Mouse (Mus musculus): ENCODE results near the gene Psmd3. TPM values are rescaled to one million over a fixed set of nuclear protein-coding genes. Genes with fewer than 3 reads are reported as not detected.

The Psmd3 gene
- total and polyA plus RNA-seq, 2 experiments: 54.6 to 158 TPM

GRCm38 (mm10) chr11:98699911-98700310 is 17.6 kb downstream of the Psmd3 start:
- no peaks in the 10 kb centered on the region for H3K79me2 ChIP-seq (ENCODE audit: control insufficient read depth, insufficient read depth, low read length)
- H3K36me3 ChIP-seq (ENCODE audit: control insufficient read depth, insufficient read depth, low read length): 0 out of 2 replicates have a peak, but pooled peaks cover 6% of the 10 kb centered on the region
- H3K9ac ChIP-seq (ENCODE audit: low read depth, low read length): no peak overlapping the region
- no peaks in the 10 kb centered on the region for H3K4me1 ChIP-seq (ENCODE audit: control insufficient read depth, insufficient read depth, low read length)
- 32% methylated on average over 4 of the region's 4 CpGs for WGBS
- no peak overlapping the region for H3K27ac ChIP-seq (replicated peaks; ENCODE audit: insufficient read depth, low read depth, low read length)
- TF ChIP-seq POLR2A (IDR thresholded peaks at IDR 0.05; ENCODE audit: extremely low read depth, insufficient read depth, low read length) (no peak), CTCF (IDR thresholded peaks at IDR 0.05; ENCODE audit: low read depth, low read length) (peak; percentile 91)
- no peak overlapping the region for H3K4me3 ChIP-seq (ENCODE audit: insufficient read depth, low read depth, low read length)
- peak; percentile 35 for DNase-seq (ENCODE audit: extremely low read depth, low read depth, low spot score)
- H3K27me3 ChIP-seq (ENCODE audit: control insufficient read depth, insufficient read depth, low read length): no peaks in the 10 kb centered on the region

- Histone ChIP-seq H3K79me2 (ENCODE audit: control insufficient read depth, insufficient read depth, low read length) (no peaks in the 10 kb centered on the region), H3K4me3 (ENCODE audit: insufficient read depth, low read depth, low read length) (no peak within 1 kb of the TSS), H3K4me1 (ENCODE audit: control insufficient read depth, insufficient read depth, low read length) (no peaks in the 10 kb centered on the region), H3K9ac (ENCODE audit: low read depth, low read length) (no peak within 1 kb of the TSS), H3K27me3 (ENCODE audit: control insufficient read depth, insufficient read depth, low read length) (no peaks in the 10 kb centered on the region), H3K27ac (replicated peaks; ENCODE audit: insufficient read depth, low read depth, low read length) (no peak within 1 kb of the TSS), H3K36me3 (ENCODE audit: control insufficient read depth, insufficient read depth, low read length) (no peaks in the 10 kb centered on the region)
- 44% methylated on average over 10 of the region's 10 CpGs for WGBS
- DNase-seq (ENCODE audit: extremely low read depth, low read depth, low spot score): no peak
- TF ChIP-seq POLR2A (IDR thresholded peaks at IDR 0.05; ENCODE audit: extremely low read depth, insufficient read depth, low read length) (no peak), CTCF (IDR thresholded peaks at IDR 0.05; ENCODE audit: low read depth, low read length) (no peak)
Observed at GRCm38 (mm10) chr11:98701213-98701670, 18.9 kb downstream of the Psmd3 start, which contains the start of gene Csf3. TSS of gene Csf3 (plus strand) at chr11:98701263.

GRCm38 (mm10) chr11:98702323-98702722 is 20.0 kb downstream of the Psmd3 start:
- Histone ChIP-seq H3K79me2 (ENCODE audit: control insufficient read depth, insufficient read depth, low read length) (no peaks in the 10 kb centered on the region), H3K27ac (replicated peaks; ENCODE audit: insufficient read depth, low read depth, low read length) (no peak overlapping the region), H3K4me1 (ENCODE audit: control insufficient read depth, insufficient read depth, low read length) (no peaks in the 10 kb centered on the region), H3K36me3 (ENCODE audit: control insufficient read depth, insufficient read depth, low read length) (no peaks in the 10 kb centered on the region), H3K27me3 (ENCODE audit: control insufficient read depth, insufficient read depth, low read length) (no peaks in the 10 kb centered on the region), H3K4me3 (ENCODE audit: insufficient read depth, low read depth, low read length) (no peak overlapping the region), H3K9ac (ENCODE audit: low read depth, low read length) (no peak overlapping the region)
- TF ChIP-seq POLR2A (IDR thresholded peaks at IDR 0.05; ENCODE audit: extremely low read depth, insufficient read depth, low read length) (no peak), CTCF (IDR thresholded peaks at IDR 0.05; ENCODE audit: low read depth, low read length) (no peak)
- no peak for DNase-seq (ENCODE audit: extremely low read depth, low read depth, low spot score)
- WGBS: 78% methylated on average over 5 of the region's 5 CpGs

- Histone ChIP-seq H3K27ac (replicated peaks; ENCODE audit: insufficient read depth, low read depth, low read length) (no peak overlapping the region), H3K4me3 (ENCODE audit: insufficient read depth, low read depth, low read length) (no peak overlapping the region), H3K9ac (ENCODE audit: low read depth, low read length) (no peak overlapping the region), H3K27me3 (ENCODE audit: control insufficient read depth, insufficient read depth, low read length) (no peaks in the 10 kb centered on the region), H3K36me3 (ENCODE audit: control insufficient read depth, insufficient read depth, low read length) (no peaks in the 10 kb centered on the region), H3K79me2 (ENCODE audit: control insufficient read depth, insufficient read depth, low read length) (no peaks in the 10 kb centered on the region), H3K4me1 (ENCODE audit: control insufficient read depth, insufficient read depth, low read length) (peaks cover 13% of the 10 kb centered on the region)
- WGBS: 96% methylated on average over 10 of the region's 10 CpGs
- TF ChIP-seq POLR2A (IDR thresholded peaks at IDR 0.05; ENCODE audit: extremely low read depth, insufficient read depth, low read length): no peak
- TF ChIP-seq CTCF (IDR thresholded peaks at IDR 0.05; ENCODE audit: low read depth, low read length): no peak
- DNase-seq (ENCODE audit: extremely low read depth, low read depth, low spot score): no peak
Observed at GRCm38 (mm10) chr11:98705021-98705420, 22.7 kb downstream of the Psmd3 start.

- no peak overlapping the region for H3K27ac ChIP-seq (replicated peaks; ENCODE audit: insufficient read depth, low read depth, low read length)
- no peak overlapping the region for H3K9ac ChIP-seq (ENCODE audit: low read depth, low read length)
- 87% methylated on average over 22 of the region's 22 CpGs for WGBS
- no peaks in the 10 kb centered on the region for H3K27me3 ChIP-seq (ENCODE audit: control insufficient read depth, insufficient read depth, low read length)
- TF ChIP-seq POLR2A (IDR thresholded peaks at IDR 0.05; ENCODE audit: extremely low read depth, insufficient read depth, low read length) (no peak), CTCF (IDR thresholded peaks at IDR 0.05; ENCODE audit: low read depth, low read length) (no peak)
- H3K4me3 ChIP-seq (ENCODE audit: insufficient read depth, low read depth, low read length): no peak overlapping the region
- DNase-seq (ENCODE audit: extremely low read depth, low read depth, low spot score): no peak
- H3K36me3 ChIP-seq (ENCODE audit: control insufficient read depth, insufficient read depth, low read length): no peaks in the 10 kb centered on the region
- H3K4me1 ChIP-seq (ENCODE audit: control insufficient read depth, insufficient read depth, low read length): peaks cover 13% of the 10 kb centered on the region
- H3K79me2 ChIP-seq (ENCODE audit: control insufficient read depth, insufficient read depth, low read length): no peaks in the 10 kb centered on the region
Observed at GRCm38 (mm10) chr11:98707401-98708281, 25.3 kb downstream of the Psmd3 start.

Data from liver, adult 2 months (tissue).